ENCODE assay signal across 22 mouse cellular contexts in the genomic region with DNA sequence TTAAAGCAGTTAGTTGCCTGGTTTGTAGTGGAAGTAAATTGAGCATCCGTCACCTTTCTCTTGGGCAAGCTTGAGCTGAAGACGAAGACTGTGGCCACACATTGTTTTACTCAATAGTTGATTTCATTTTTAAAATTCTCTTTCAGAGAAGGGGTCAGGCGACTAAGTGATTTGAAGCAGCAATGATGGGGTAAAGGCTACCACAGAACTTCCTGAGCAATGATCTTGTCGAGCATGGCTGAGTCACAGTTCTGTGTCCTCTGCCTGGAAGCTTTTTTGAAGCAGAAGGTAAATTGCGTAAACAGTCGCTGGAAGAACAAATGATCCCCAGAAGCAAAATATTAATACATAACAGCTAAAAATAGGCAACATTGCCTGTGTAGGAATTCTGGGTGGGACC.
"Had no signal": no experiment of that assay in that cellular context is flagged by ENCODE, and none has a peak within 500 bp of the region (broad histone marks: within the 10 kb centered on the region; RNA-seq: fewer than 3 reads in every experiment).

No protein-coding gene starts in this region.

- H3K9me3 ChIP-seq: kidney, embryonic 15.5 days; liver, embryonic 13.5 days; lung, embryonic 15.5 days; midbrain, embryonic 10.5 days; midbrain, embryonic 13.5 days; neural tube, embryonic 13.5 days had no signal

- H3K27ac ChIP-seq: kidney, embryonic 15.5 days; left cerebral cortex, adult 2 months; liver, embryonic 13.5 days; lung, embryonic 15.5 days; midbrain, embryonic 10.5 days; midbrain, embryonic 13.5 days; neural tube, embryonic 13.5 days had no signal

- DNase-seq: kidney, adult 11 months; kidney, adult 8-10 months; kidney, postnatal 10 days; kidney, postnatal 36 days; layer of hippocampus, postnatal 36 days; liver, embryonic 13.5 days; lung, postnatal 14 days; retina, postnatal 1 day; right cerebral cortex, postnatal 25 days; spleen, adult 18-20 months; thymus, adult 18-20 months; thymus, postnatal 14 days; thymus, postnatal 4 days had no signal

- H3K4me1 ChIP-seq: kidney, embryonic 15.5 days; liver, embryonic 13.5 days; lung, embryonic 15.5 days; megakaryocyte, embryonic 14.5 days; midbrain, embryonic 13.5 days; neural tube, embryonic 13.5 days had no signal

- H3K36me3 ChIP-seq: kidney, embryonic 15.5 days; liver, embryonic 13.5 days; lung, embryonic 15.5 days; midbrain, embryonic 10.5 days; midbrain, embryonic 13.5 days; neural tube, embryonic 13.5 days had no signal

- H3K27me3 ChIP-seq: kidney, embryonic 15.5 days; liver, embryonic 13.5 days; lung, embryonic 15.5 days; megakaryocyte, embryonic 14.5 days; midbrain, embryonic 13.5 days; neural tube, embryonic 13.5 days had no signal

- H3K4me3 ChIP-seq: kidney, embryonic 15.5 days; left cerebral cortex, adult 2 months; liver, embryonic 13.5 days; lung, embryonic 15.5 days; megakaryocyte, embryonic 14.5 days; midbrain, embryonic 10.5 days; midbrain, embryonic 13.5 days; myocyte; neural tube, embryonic 13.5 days had no signal

- H3K9ac ChIP-seq: kidney, embryonic 15.5 days; liver, embryonic 13.5 days; lung, embryonic 15.5 days; midbrain, embryonic 13.5 days; neural tube, embryonic 13.5 days had no signal

- ATAC-seq: midbrain, embryonic 13.5 days; midbrain, embryonic 16.5 days had no signal

- H3K4me2 ChIP-seq: kidney, embryonic 15.5 days; liver, embryonic 13.5 days; lung, embryonic 15.5 days; midbrain, embryonic 13.5 days; neural tube, embryonic 13.5 days had no signal
